Mouse (Mus musculus) left cerebral cortex, adult 8-10 months (tissue): Measurements from ENCODE around the gene Calcb. TPM values are rescaled to one million over a fixed set of nuclear protein-coding genes. Genes with fewer than 3 reads are reported as not detected.
"Not testable (repeated sequence)": the region's sequence is repeated elsewhere in the genome, so short reads cannot be mapped to it uniquely, and the experiment has no call there.

Experiments
- DNase-seq, 2 experiments: peaks; one replicate each; pipeline ENCODE4 v3.0.0; 2022; ENCODE audit warnings: low spot score in 2 of 2
- total RNA-seq, 4 experiments: library from RNA; stranded (reverse); gene quantifications; 2 replicates each; pipeline ENCODE4 v1.2.4; 2022

Gene Calcb
- not detected for total RNA-seq

DNA sequence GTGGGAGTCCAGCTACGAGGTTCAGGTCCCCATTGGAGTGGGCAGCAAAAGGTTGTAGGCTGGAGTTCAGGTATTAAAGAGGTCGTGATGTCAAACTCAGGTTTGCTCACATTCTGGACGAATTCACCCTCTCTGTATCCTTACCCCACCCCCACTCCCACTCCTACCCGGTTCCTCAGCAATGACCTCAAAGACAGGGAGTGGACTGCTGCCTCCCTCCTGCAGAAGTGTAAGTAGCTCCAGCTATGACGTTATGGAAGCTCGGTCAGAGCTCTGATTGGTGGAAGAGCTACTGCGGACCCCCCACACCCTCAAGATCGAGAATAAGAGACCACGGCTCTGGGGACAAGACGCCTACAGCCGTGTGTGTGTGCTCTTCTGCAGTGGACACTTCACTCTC lies at the start of gene Calcb:
TSS of gene Calcb (plus strand) at position 344 of the 400 bp plus-strand sequence.
- no peak for DNase-seq

DNA sequence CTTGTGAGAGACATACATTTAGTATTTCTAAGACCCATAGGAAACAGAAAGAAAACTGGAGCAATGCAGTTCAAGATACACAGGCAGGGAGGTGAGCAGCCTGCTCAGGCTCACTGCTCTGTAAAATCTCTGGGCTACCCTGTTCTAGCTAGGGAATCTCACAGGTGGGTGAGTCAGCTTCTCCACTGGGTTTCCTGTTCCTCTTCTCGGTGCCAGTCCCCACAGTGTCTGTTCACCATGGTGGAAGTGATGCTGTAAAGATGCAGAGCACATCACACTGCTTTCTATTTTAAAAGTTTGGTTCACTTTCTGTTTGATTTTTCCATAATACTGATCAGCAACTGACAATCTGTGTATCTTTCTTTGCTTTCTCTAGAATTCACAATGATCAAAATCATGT lies 47.0 kb upstream of the Calcb start:
- no peak for DNase-seq

DNA sequence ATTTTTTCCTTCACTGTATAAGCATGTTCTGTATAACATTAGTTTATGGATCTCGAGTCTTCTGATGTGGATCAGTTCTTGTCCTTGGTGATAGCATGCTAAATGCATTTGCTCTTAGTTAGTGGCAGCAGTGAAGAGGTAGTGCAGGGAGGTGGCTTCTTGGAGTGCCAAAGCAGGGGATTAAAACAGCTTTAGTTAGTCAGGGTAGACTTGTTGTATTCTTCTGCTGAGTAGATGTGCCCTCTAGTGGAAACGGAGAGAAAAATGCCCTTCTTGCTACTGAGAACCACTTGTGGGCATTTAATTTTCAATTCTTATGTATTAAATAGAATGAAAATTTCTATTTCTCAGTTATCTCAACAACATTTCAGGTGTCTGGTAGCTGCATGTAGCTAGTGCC lies 45.7 kb upstream of the Calcb start:
- DNase-seq, result no peak

DNA sequence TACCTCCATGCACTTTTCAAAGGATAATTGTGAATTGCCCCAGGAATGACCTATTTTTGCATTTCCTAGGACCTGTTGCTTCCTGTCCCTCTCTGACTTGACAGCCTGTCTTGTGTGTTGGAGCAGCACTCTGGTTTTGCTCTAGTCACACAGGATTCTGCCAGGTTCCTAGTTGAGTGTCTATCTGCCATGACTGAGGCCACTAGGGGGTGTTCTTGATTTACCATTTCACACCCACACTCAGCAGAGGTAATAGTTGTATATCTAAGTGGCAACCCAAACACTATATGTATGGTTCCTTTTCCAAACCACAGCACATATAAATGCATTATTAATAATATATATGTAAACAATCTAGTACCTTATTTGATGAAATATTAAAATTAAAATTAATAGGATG lies 26.1 kb upstream of the Calcb start:
- no peak for DNase-seq

DNA sequence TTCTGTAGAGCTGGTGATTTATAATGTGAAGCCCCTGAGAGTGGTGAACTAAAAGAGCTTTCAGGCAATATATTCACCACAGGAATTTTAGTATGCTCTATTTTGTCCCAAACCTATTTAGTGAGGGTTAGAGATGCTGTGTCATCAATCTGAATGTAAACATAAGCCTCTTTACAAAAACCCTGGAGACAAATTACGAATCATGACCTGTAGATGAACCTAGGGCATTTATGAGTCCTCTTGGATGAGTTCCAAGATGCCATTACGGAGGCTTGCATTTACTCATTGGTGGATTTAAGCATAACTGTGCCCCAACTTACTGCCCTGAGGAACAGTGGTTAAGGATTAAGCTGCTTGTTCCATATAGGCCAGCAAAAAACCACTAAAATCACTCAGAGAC lies 17.6 kb upstream of the Calcb start:
- no peak for DNase-seq

DNA sequence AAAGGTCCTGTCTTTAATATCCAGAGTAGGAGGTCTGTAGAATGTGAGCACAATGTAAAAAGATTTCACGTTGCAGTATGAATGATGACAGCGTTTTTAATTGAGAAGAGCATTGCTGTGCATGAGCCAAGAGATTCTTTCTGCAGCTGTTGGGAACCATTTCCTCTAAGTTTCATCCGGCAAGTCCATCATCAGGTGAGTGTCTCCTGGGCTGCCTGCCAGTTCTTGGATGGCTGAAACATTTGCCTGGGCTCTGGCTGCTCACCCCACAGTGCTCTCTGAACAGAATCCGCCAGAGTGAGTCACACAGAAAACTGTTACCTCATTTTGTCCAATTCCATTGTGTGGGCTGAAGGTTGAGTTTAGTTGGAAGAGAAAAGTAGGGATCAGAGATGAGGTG lies 11.7 kb upstream of the Calcb start:
- DNase-seq, result no peak

DNA sequence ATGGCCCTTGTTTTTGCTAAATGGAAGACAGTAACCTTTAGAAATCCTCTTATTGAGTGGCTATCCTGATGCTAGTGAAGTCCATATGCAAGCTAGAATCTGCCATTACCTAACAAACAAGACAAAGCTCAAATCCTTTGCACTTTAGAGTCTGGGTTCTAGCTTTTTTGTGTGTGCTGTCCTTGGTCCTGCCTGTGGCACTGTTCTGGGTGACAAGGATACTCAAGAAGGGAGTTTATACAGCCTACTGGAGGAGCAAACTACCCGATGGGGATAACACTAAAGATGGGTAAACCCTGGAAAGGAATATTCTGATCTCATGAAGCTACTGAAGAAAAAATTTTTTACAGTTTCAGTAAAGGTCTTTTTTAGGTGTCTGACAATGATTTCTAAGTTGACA lies 11.0 kb upstream of the Calcb start:
- DNase-seq, result no peak

DNA sequence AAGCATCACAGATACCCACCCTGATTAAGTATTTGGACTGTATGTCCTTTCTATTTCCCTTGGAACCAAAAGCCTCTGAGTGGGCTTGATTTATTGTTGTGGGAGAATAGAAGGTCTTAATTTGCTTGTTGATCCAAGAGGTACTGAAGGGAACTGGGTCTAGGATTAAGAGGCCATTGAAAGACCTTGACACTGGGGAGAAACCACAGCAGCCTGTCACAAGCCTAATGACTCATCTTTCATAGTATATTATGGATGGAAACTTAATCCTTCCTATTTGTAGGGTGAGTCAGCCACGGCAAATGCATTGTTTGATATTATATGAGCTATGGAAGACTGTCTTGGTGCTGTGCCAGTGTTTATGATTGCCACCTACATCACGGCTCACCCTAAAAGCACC lies 8.0 kb upstream of the Calcb start:
- DNase-seq, result no peak

DNA sequence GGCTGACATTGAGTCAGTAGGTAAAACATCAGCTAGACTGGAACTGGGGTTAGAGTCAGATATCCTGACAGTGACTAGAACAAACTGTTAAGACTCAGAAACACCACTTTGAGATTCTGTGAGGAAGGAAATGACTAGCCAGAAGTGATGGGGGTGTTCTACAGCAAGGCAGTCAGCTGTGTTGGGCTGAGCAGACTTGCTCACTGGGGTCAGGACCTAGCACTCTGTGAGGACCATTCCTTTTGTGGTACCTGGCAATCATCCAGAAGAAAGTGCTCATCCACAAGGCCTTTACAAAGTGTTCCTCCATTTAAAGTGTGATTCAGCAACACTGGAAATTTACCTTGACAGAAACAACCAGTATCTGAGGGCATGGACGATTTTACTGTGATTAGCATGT lies 5.9 kb upstream of the Calcb start:
- no peak for DNase-seq

DNA sequence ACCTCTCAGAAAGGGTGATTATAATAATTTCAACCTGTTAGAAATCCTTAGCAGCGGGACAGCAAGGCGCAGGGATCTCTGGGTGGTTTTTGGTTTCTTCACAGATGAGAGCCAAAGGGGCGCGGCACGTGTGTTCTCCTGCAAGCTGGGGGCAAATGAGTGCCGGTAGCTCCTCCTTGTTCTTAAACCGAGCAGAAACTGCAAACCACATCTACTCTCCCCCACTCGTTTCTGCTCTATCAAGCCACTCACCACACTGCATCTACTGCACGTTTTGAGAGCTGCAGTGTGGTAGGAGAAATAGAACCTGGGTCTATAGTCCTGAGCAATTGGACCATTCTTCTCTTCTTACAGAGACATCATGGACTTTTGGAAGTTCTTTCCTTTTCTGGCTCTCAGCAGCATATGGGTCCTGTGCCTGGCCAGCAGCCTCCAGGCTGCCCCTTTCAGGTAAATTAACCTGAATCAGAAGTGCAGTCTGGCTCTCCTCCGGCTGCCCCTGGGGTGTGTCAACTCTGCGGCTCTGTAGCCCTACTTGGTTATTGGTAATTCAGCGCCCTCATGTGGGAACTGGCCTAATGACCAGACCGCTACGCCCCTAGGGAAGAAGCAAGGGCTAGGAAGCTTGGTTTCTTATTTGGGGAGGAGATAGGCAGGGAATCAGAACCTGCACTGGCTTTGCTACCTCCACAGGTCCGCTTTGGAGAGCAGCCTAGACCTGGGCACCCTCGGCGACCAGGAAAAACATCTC lies 1.1 kb downstream of the Calcb start:
- DNase-seq, result no peak

DNA sequence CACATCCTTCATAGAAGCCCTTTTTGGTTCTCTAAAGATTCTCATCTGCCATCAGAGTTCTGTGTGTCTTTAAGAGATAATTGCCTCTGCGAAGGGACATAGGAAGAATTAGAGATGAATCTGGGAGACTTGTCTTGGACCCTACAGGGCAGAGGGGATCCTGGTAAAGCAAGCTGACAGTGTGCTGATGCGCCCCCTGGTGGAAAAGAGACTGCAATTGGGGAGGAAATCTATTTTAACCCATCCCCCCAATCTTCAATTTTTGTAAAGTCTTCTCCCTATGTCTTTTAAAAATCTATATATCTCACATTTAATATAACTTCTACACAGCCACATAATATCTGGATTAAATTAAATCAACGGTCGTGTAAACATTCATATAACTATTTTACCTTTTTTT lies 11.3 kb downstream of the Calcb start:
- DNase-seq, result not testable (repeated sequence)

DNA sequence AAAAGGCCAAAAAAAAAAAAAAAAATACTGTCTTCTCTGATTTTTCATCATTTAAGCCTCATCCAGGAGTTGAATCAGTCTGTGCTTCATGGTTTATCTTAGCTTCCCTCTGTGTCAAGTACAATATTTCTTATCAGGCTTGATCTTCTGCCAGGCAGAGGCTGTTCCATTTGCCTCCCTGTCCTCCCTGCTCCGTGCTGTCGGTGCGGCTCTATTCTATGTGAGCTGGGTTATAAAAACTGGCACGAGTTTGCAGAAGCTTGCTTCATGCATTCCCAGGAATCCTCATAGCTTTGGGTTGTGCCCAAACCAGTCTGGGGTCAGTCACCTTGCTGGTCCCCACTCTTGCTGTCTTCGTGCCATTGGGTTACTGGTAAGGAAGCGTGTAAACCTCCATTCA lies 12.7 kb downstream of the Calcb start:
- DNase-seq, result no peak

DNA sequence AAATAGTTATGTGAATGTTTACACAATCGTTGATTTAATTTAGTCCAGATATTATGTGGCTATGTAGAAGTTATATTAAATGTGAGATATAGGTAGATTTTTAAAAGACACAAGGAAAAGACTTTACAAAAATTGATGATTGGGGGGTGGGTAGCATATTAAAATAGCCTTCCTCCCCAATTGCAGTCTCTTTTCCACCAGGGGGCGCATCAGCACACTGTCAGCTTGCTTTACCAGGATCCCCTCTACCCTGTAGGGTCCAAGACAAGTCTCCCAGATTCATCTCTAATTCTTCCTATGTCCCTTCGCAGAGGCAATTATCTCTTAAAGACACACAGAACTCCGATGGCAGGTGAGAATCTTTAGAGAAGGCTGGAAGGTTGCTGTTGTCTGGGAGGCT lies 13.3 kb downstream of the Calcb start:
- not testable (repeated sequence) for DNase-seq

DNA sequence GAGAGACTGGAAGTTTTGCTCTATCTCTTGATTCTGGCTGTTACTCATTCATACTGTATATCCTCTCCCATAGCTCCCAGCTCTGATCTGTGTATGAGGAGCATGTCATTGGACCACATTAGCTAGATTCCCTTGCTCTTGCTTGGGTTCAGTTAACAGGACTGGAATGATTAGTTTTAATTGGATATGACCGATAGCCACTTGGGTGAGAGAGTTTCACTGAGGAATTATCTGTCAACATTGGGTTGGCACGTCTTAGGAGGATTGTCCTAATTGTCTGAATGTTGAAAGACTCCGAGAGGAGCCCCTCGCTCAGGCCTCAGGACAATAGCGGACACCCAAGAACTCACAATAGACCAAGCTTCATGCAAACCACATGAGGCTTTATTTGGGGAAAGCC lies 17.8 kb downstream of the Calcb start:
- no peak for DNase-seq

DNA sequence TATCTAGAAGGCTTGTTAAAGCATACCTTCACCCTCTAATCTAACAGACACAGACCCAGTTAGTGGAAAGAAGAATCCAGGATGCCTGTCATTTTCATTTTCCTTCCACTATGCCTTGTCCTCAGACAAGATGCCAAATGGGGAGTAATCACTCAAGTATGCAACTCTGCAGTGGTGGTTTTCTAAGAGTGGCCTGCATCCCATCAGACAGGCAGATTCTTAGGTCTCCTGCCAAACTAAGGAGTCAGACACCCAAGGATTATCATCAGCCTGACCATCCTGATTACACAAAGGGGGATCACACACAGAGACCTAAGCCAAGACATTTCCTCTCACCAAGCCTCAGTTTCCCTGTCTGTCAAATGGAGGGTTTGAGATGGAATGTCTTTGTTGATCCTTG lies 19.7 kb downstream of the Calcb start:
- DNase-seq, result no peak

DNA sequence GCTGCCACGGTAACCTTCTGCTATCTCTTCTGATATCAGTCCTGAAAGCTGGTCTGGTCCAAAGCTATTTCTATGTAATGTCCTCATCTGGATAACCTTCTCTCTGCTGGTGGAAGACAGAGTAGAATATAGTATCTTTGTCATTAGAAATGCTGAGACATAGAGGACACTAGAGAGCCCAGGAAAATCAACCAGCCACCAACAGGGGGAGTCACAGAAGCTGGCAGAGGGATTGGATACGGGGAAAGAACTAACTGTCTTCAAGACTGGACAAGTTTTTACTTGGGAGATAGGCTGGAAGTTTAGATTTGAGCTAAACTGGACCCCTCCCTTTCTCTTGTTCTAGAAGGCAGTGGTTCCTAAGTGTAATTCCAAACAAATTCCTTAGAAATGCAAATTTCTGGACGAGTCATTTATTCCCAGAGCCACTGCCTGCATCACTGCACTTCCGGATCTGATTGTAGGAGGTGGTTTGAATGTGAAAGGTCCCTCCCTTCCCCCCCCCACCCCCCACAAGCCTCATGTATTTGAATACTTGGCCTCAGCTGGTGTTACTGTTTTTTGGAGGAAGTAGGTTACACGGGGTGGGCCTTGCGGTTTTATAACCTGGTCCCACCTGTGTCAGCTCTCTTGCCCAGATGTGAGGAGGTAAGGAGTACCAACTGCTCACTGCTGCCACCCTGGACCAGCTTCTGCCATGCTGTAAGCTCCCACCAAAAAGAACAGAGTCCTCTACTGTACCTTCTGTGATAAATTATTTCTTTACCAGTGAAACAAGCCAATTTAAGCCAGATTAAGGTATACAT lies 22.1 kb downstream of the Calcb start:
- DNase-seq, result no peak

DNA sequence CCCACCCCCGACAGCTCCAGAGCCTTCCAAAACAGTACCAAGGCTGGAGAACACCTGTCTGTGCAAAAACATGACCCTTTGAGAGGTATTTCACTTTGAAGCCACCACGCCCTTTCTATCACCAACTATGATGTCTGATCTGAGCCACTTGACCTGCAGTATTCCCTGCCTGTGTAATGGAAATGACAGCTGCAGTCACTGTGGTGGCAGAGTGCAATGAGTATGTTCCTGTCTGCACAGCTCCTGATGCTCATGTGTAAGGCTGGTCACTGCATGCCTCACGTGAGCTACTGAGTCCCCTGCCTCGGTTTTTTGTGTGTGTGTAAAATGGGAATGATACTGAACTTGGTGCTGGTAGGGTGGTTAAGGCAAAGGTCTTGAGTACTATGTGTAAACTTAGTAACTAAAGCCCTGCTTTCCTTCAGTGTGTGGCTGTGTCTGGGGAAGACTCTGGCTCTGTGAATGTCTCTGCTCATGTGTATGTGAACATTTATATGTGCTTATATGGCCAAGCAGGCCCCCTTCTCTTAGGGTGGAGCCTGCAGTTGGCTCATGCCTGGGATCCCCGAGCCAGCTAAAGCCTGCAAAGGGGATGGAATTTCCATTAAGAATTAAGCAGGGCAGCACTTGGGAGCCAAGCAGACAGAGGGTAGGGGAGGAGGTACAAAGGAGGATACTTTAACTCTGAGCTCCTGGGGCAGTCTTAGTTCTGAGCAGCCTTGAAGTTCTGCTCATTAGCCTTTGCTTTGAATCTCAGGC lies 24.8 kb downstream of the Calcb start, which contains the start of gene Insc:
TSS of gene Insc (plus strand) at position 673 of the 759 bp plus-strand sequence.
- no peak for DNase-seq

DNA sequence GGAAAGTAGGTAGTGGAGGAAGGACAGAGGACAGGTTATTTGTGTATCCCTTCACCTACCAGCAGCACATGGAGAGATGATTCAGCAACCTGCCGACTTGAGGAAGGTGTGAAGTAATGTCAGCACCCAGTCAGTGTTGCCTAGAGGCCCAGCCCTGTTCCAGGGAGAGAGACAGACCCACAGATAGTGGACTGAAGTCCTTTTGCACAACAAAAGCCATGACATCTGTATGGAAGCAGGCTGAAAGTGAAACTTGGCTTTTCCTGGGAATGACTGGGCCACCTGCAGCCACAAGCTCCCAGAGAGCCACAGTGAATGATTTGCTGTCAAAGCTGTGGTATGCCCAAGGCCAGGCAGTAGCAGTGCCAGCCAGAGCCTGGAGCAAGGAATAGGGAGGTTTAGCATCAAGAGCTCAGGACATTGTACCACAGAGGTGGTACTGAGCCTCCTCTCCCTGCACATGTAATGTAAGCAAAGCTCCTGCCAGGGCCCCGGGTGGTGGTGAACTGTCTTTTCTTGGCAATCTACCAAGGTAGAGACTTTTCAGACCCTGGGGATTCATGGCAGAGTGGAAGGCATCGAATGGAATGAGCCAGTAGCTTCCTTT lies 26.3 kb downstream of the Calcb start:
- no peak for DNase-seq

DNA sequence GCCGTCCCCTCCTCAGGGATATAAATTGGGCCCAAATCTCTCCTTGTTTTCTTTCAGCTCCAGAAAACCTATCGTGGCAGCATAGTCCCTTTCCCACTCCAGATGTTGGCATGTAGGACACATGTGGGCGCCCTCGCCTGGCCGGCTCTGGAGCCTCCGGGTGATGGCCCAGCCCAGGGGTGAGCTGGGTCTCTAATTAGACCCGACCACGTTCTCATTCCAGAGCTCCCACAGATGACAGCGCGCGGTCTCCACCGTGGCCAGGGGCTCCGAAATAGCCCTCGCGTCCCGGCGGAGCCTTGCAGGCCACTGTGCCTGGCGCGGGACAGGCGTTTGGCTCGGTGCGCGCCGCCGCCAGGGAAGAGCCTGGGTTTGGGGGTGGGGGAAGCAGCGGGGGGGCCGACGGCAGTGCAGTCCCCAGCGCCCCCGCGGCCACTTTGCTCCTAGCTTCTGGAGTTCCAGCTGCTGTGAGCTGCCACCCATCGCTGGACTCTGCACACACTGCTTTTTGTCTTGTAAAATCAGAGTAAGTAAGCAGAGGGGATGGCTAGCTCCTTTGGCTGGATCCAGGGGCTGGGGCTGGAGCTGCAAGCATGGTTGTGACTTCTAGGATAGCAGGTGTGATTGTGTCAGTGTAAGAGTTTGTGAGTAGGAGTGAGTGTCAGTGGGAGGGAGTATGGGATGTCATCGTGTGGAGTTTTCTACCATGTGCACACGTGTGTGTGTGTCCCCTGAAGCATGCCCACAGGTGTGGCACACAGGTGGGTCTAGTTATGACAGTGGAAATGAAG lies 27.2 kb downstream of the Calcb start:
- peak in 1 of 2 experiments; percentile 4 for DNase-seq

DNA sequence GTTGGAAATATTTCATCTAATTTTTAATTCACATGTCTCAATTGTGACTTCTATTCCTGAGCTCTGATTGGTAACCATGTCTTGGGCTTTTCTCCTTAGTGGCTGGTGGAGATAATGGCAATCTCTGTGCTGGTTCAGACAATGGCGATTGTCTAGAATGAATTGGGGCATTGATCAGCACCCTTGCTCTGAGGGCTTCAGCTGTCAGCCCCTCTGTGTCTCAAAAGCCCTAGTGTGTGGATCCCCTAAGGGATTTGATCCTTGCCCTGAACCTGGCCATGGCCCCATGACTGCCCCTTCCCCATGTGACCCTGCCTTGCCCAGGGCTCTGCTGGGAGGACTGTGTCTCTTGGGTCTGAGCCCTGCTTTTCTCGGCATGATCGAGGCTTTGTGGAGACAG lies 29.2 kb downstream of the Calcb start:
- peak; percentile 9 to 51 for DNase-seq

DNA sequence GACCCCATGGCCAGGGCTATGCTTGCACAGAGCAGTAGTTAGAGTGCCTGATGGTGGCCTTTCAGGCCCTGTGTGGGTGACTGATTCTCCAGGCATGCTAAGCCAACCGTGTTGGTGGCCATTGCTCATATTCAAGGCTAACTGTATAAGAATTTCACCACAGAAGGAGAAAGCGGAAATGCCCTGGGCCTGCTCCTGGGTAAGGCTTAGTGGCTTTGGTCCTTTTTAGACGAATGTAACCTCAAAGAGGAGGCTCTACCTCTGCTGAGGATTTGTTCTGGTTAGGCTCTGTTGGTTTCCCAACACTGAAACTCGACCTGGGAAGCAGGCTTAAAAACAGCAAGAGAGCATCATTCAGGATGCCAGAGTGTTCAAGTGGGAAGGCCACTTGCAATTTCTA lies 29.8 kb downstream of the Calcb start:
- no peak for DNase-seq
